Mouse (Mus musculus): Measurements from ENCODE around the gene Eif2b3. TPM values are rescaled to one million over a fixed set of nuclear protein-coding genes. Genes with fewer than 3 reads are reported as not detected.

Eif2b3 gene
- total and polyA plus RNA-seq, 2 experiments from 2014 or later: 14.0 to 27.5 TPM

DNA sequence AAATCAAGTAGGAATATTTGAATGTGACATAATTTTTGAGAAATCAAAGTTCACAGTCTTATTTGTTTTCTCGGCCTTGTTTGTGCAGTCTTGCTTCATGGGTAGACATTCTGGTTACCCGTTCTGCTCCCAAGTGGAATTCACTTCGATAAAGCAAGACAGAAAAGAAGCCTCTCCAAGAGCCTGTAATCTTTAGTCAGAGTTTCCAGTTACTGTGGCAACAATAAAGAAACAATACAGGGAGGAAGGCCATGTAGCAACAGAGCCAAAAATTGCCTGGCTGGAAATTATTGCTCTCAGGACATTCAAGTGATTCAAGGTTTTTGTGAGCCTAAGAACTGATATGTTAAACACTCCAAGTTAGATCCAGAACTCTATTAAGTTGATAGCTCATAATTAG lies 29.6 kb downstream of the Eif2b3 start:
- Histone ChIP-seq H3K4me2 (ENCODE audit: low read depth, low read length) (no peak overlapping the region), H3K9ac (replicated peaks; ENCODE audit: low read depth, low read length) (no peak overlapping the region), H3K4me3 (ENCODE audit: low read depth, low read length) (no peak overlapping the region), H3K9me3 (replicated peaks; ENCODE audit: control insufficient read depth, low read length) (no peaks in the 10 kb centered on the region), H3K27me3 (ENCODE audit: control insufficient read depth, insufficient read depth, low read length) (no peaks in the 10 kb centered on the region), H3K36me3 (replicated peaks; ENCODE audit: control insufficient read depth, insufficient read depth, low read length) (0 out of 2 replicates have a peak, but pooled peaks cover 7% of the 10 kb centered on the region), H3K27ac (ENCODE audit: low read depth) (no peak overlapping the region), H3K4me1 (ENCODE audit: control insufficient read depth, insufficient read depth) (no peaks in the 10 kb centered on the region)
- TF ChIP-seq CTCF (IDR thresholded peaks at IDR 0.05; ENCODE audit: low read depth) (no peak), EP300 (IDR thresholded peaks at IDR 0.05; ENCODE audit: low read depth) (no peak)
- WGBS: 44% methylated on average over 3 of the region's 3 CpGs
- ATAC-seq (ENCODE audit: insufficient read depth, low read depth) (no peak), DNase-seq (ENCODE audit: low spot score) (peak; percentile 70)

DNA sequence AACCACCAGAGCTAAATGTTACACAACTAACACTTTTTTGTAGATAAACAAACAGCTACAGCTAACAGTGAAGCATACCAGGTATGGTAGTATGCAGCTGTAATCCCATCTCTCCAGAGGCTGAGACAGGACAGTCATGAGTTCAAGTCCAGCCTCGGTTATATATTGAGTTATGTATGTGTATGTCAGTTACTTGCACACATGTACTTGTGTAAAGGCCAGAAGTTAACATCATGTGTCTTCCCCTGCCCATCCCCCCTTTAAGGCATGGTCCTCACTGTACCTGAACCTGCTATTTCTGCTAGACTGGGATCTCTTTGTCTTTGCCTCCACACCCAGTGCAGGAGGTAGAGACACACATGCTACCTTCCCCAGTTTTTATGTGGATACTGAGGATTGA lies 30.3 kb downstream of the Eif2b3 start:
- Histone ChIP-seq H3K4me3 (ENCODE audit: low read depth, low read length) (no peak overlapping the region), H3K36me3 (replicated peaks; ENCODE audit: control insufficient read depth, insufficient read depth, low read length) (0 out of 2 replicates have a peak, but pooled peaks cover 7% of the 10 kb centered on the region), H3K4me1 (ENCODE audit: control insufficient read depth, insufficient read depth) (no peaks in the 10 kb centered on the region), H3K27me3 (ENCODE audit: control insufficient read depth, insufficient read depth, low read length) (no peaks in the 10 kb centered on the region), H3K4me2 (ENCODE audit: low read depth, low read length) (no peak overlapping the region), H3K9me3 (replicated peaks; ENCODE audit: control insufficient read depth, low read length) (no peaks in the 10 kb centered on the region), H3K9ac (replicated peaks; ENCODE audit: low read depth, low read length) (no peak overlapping the region), H3K27ac (ENCODE audit: low read depth) (peak overlapping the region; percentile 43; the same call in 1 of the 2 replicates)
- WGBS: 95% methylated on average over 1 of the region's 1 CpGs
- TF ChIP-seq CTCF (IDR thresholded peaks at IDR 0.05; ENCODE audit: low read depth) (no peak), EP300 (IDR thresholded peaks at IDR 0.05; ENCODE audit: low read depth) (no peak)
- ATAC-seq (ENCODE audit: insufficient read depth, low read depth) (no peak), DNase-seq (ENCODE audit: low spot score) (no peak)

DNA sequence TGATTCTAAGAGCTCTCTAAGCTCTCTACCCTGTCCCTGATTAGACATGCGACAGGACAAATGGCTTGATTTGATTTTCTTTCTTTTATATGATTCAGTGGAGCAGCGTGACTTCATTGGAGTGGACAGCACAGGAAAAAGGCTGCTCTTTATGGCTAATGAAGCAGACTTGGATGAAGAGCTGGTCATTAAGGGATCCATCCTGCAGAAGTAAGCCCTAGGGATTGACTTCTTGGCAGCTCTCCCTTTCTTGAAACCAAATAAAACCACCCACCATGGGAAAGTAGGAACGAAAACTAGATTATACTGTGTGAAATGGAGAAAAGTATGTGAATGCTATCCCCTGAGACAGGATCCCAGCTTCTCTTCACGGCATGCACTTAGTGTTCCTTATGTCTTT lies 33.4 kb downstream of the Eif2b3 start:
- Histone ChIP-seq H3K4me1 (ENCODE audit: control insufficient read depth, insufficient read depth) (no peaks in the 10 kb centered on the region), H3K9me3 (replicated peaks; ENCODE audit: control insufficient read depth, low read length) (no peaks in the 10 kb centered on the region), H3K9ac (replicated peaks; ENCODE audit: low read depth, low read length) (no peak overlapping the region), H3K4me3 (ENCODE audit: low read depth, low read length) (no peak overlapping the region), H3K4me2 (ENCODE audit: low read depth, low read length) (no peak overlapping the region), H3K36me3 (replicated peaks; ENCODE audit: control insufficient read depth, insufficient read depth, low read length) (0 out of 2 replicates have a peak, but pooled peaks cover 7% of the 10 kb centered on the region), H3K27me3 (ENCODE audit: control insufficient read depth, insufficient read depth, low read length) (no peaks in the 10 kb centered on the region), H3K27ac (ENCODE audit: low read depth) (no peak overlapping the region)
- 65% methylated on average over 4 of the region's 4 CpGs for WGBS
- ATAC-seq (ENCODE audit: insufficient read depth, low read depth) (peak; percentile 20; the same call in 1 of the 2 replicates), DNase-seq (ENCODE audit: low spot score) (no peak)
- TF ChIP-seq EP300 (IDR thresholded peaks at IDR 0.05; ENCODE audit: low read depth) (no peak), CTCF (IDR thresholded peaks at IDR 0.05; ENCODE audit: low read depth) (no peak)

DNA sequence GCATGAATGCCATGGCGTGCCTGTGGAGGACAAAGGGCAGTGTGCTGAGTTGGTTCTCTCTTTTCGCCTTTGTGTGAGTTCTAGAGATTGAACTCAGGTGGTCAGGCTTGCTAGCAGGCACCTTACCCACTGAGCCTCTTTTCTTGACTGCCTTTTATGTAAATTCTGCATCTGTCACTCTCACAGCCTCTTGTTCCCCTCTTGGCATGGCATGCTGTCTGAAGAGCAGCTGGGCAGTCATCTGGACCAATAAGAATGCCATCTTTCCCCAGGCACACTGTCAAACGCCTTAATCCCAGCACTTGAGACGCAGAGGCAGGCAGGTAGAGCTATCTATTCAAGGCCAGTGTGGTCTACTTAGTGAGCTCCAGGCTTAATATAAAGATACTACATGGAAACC lies 34.8 kb downstream of the Eif2b3 start:
- Histone ChIP-seq H3K4me3 (ENCODE audit: low read depth, low read length) (no peak overlapping the region), H3K27me3 (ENCODE audit: control insufficient read depth, insufficient read depth, low read length) (no peaks in the 10 kb centered on the region), H3K9me3 (replicated peaks; ENCODE audit: control insufficient read depth, low read length) (no peaks in the 10 kb centered on the region), H3K4me2 (ENCODE audit: low read depth, low read length) (no peak overlapping the region), H3K27ac (ENCODE audit: low read depth) (no peak overlapping the region), H3K9ac (replicated peaks; ENCODE audit: low read depth, low read length) (no peak overlapping the region), H3K36me3 (replicated peaks; ENCODE audit: control insufficient read depth, insufficient read depth, low read length) (peaks cover 12% of the 10 kb centered on the region; the same call in 1 of the 2 replicates), H3K4me1 (ENCODE audit: control insufficient read depth, insufficient read depth) (no peaks in the 10 kb centered on the region)
- DNase-seq (ENCODE audit: low spot score) (no peak), ATAC-seq (ENCODE audit: insufficient read depth, low read depth) (no peak)
- WGBS: 87% methylated on average over 4 of the region's 4 CpGs
- no peak for TF ChIP-seq CTCF (IDR thresholded peaks at IDR 0.05; ENCODE audit: low read depth)
- TF ChIP-seq EP300 (IDR thresholded peaks at IDR 0.05; ENCODE audit: low read depth): no peak

DNA sequence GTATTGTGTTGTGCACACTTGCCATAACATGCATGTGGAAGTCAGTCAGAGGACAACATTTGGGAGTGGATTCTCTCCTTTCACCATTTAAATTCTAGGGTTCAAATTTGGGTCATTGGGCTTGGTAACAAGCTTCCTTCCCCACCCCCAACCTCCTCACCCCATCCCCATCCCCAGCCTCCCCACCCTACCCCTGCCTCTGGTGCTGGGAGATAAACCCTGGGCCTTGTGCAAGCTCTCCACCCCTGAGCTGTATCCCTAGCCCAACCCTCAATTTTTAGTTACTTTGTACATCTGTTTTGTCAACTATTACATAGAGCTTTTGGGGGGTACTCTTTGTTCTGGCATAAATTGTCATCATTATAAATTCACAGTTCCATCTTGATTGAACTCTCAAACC lies 36.9 kb downstream of the Eif2b3 start:
- ATAC-seq (ENCODE audit: insufficient read depth, low read depth) (no peak), DNase-seq (ENCODE audit: low spot score) (no peak)
- no peak overlapping the region for H3K4me2 ChIP-seq (ENCODE audit: low read depth, low read length)
- H3K36me3 ChIP-seq (replicated peaks; ENCODE audit: control insufficient read depth, insufficient read depth, low read length): peaks cover 16% of the 10 kb centered on the region; the same call in 1 of the 2 replicates
- H3K4me3 ChIP-seq (ENCODE audit: low read depth, low read length): no peak overlapping the region
- no peaks in the 10 kb centered on the region for H3K27me3 ChIP-seq (ENCODE audit: control insufficient read depth, insufficient read depth, low read length)
- no peaks in the 10 kb centered on the region for H3K9me3 ChIP-seq (replicated peaks; ENCODE audit: control insufficient read depth, low read length)
- no peaks in the 10 kb centered on the region for H3K4me1 ChIP-seq (ENCODE audit: control insufficient read depth, insufficient read depth)
- no peak for TF ChIP-seq EP300 (IDR thresholded peaks at IDR 0.05; ENCODE audit: low read depth)
- 0 out of 2 replicates have a peak overlapping the region, but pooled peaks have one; percentile 7 for H3K27ac ChIP-seq (ENCODE audit: low read depth)
- no peak overlapping the region for H3K9ac ChIP-seq (replicated peaks; ENCODE audit: low read depth, low read length)

DNA sequence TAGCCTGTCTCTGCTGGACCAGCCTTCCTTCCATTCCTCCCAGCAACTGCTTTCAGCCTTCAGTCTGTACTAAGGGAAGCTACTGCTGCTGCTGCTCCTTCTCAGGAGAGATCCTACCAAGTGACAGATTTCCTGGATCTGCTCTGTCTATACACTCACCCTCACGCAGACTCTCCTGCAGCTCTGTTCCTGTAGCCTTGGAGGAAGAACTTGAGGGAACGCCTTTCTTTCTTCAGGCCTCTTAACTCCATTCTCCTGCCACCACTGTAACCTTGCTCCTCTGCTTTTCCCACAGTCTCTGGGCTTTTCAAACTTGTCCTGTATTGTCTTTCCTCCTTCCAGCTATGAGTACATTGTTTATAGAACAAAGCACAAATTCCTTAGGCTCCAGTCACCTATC lies 37.3 kb downstream of the Eif2b3 start:
- Histone ChIP-seq H3K27me3 (ENCODE audit: control insufficient read depth, insufficient read depth, low read length) (no peaks in the 10 kb centered on the region), H3K4me3 (ENCODE audit: low read depth, low read length) (no peak overlapping the region), H3K9me3 (replicated peaks; ENCODE audit: control insufficient read depth, low read length) (no peaks in the 10 kb centered on the region), H3K36me3 (replicated peaks; ENCODE audit: control insufficient read depth, insufficient read depth, low read length) (peaks cover 18% of the 10 kb centered on the region; the same call in 1 of the 2 replicates), H3K9ac (replicated peaks; ENCODE audit: low read depth, low read length) (no peak overlapping the region), H3K27ac (ENCODE audit: low read depth) (0 out of 2 replicates have a peak overlapping the region, but pooled peaks have one; percentile 7), H3K4me1 (ENCODE audit: control insufficient read depth, insufficient read depth) (no peaks in the 10 kb centered on the region), H3K4me2 (ENCODE audit: low read depth, low read length) (no peak overlapping the region)
- 64% methylated on average over 2 of the region's 2 CpGs for WGBS
- DNase-seq (ENCODE audit: low spot score) (no peak), ATAC-seq (ENCODE audit: insufficient read depth, low read depth) (no peak)
- TF ChIP-seq CTCF (IDR thresholded peaks at IDR 0.05; ENCODE audit: low read depth): no peak
- no peak for TF ChIP-seq EP300 (IDR thresholded peaks at IDR 0.05; ENCODE audit: low read depth)

All from heart, postnatal 0 days (tissue).